Mouse (Mus musculus): Measurements from ENCODE around the gene Gpr180.
A peak's percentile ranks its signal among the peaks of the same experiment; 100 is the strongest.
"Not testable (repeated sequence)": the region's sequence is repeated elsewhere in the genome, so short reads cannot be mapped to it uniquely, and the experiment has no call there.

The Gpr180 gene

DNA sequence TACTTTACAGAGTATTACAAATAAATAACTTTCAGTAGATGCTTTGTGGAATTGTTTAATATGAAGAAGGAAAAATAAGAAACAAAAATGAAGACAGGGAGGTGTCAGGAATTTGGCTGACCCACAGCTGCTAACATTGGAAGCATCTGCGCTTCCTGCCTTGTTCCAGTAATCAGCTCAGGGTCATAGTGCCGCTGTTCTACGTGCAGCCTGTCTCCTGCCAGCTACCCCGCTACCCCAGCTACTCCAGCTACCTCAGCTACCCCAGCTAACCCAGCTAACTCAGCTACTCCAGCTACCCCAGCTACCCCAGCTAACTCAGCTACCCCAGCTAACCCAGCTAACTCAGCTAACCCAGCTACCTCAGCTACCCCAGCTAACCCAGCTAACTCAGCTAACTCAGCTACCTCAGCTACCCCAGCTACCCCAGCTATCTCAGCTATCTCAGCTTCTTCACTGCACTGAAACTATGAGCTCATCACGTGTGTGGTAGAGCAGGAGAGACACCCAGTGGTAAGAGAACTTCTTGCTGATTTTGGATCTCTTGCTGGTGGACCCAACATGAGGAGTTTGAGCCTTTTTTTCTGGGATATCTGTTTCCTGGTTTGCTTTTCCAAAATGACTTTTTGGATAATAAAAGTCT lies 14.8 kb downstream of the Gpr180 start:
- no peak for DNase-seq (ENCODE audit: low spot score in 2 of 2)

- no peak for DNase-seq (ENCODE audit: low spot score in 2 of 2)
Observed at GRCm38 (mm10) chr14:118152294-118152651, 15.3 kb downstream of the Gpr180 start.

DNA sequence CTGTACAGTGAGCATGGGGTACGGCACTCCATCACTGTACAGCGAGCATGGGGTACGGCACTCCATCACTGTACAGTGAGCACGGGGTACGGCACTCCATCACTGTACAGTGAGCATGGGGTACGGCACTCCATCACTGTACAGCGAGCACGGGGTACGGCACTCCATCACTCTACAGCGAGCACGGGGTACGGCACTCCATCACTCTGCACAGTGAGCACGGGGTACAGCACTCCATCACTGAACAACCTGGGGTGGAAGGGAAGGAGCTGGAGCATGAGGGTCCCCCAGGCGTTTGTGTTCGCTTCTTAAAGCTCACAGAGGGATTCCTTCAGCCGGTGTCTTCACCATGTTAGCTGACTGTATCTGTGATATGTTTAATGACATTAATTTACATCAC lies 19.1 kb downstream of the Gpr180 start:
- DNase-seq (ENCODE audit: low spot score in 2 of 2), result not testable (repeated sequence)

DNA sequence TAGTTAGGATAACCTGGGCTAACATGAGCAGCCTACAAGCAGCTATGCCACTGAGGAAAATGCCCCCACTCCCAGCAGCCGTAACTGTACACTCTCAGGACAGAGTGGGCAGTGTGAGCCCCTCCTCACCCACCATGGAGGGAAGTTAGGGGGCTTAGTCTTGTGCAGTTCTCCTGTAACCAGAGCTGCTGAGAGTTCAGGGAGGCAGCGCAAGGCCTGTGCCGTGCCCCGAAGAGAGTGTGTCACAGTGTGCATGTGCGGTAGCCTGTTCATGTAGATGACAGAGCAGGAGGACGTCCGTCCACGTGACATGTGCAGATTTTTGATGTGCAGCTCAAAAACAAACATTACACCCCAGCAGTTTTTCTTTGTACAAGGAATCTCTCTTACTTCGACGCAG lies 19.8 kb downstream of the Gpr180 start:
- no peak for DNase-seq (ENCODE audit: low spot score in 2 of 2)

GRCm38 (mm10) chr14:118157146-118157545 lies 20.2 kb downstream of the Gpr180 start:
- DNase-seq (ENCODE audit: low spot score in 2 of 2), result peak; percentile 35 to 75

DNA sequence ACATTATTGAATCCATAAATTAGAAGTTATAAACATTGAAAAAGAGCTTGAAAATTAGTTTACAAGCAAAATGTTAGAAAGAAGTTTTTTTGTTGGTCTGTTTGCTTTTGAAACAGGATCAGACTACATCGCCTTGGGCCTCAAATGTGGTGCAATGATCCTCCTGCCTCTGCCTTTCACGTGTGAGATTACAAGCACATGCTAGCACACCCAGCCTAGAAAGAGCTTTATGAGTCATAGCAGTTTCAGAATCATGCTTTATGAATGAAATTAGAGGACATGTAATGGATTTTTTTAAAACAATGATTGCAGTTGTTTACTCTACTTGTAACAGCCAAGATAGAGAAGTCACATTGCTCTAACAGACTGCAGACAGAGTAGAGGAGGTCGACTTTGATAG lies 24.8 kb downstream of the Gpr180 start:
- no peak for DNase-seq (ENCODE audit: low spot score in 2 of 2)

DNA sequence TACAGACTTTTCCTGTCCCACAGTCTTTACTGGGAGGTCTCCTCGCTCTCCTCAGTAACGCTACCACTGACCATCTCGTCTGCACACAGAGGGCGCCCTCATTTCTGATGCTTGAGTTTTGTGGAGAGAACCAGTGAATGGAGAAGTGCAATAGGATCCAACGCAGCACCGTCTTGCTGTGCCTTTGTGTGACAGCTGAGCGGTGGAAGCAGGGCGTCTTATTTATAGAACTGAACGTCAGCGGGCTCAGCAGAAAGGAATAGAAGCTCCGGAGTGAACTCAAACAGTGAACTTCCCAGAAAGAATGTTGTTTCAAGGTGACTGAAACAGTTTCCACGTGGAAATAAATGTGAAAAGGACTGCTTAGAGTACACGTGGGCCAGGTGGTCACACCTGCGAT lies 25.7 kb downstream of the Gpr180 start:
- DNase-seq (ENCODE audit: low spot score in 2 of 2), result no peak

DNA sequence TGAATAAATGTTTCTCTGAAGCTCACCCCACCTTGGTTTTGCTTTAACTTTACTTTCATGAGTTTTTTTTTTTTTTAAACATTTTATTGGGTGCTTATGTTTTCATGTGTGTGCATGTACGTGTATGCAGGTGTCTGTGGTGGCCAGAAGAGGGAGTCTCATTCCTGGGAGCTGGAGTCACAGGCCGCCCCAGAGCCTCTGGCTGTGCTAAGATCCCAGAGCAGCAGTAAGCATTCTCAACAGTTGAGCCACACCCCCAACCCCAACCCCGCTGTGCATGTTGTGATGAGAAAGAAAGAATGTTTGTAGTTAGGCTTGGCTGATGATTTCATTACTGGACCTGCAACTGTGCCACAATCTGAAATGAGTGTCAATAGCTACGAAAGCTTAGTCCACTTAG lies 31.8 kb downstream of the Gpr180 start:
- DNase-seq (ENCODE audit: low spot score in 2 of 2), result no peak

- no peak for DNase-seq (ENCODE audit: low spot score in 2 of 2)
Observed at GRCm38 (mm10) chr14:118173590-118174203, 36.7 kb downstream of the Gpr180 start.

DNA sequence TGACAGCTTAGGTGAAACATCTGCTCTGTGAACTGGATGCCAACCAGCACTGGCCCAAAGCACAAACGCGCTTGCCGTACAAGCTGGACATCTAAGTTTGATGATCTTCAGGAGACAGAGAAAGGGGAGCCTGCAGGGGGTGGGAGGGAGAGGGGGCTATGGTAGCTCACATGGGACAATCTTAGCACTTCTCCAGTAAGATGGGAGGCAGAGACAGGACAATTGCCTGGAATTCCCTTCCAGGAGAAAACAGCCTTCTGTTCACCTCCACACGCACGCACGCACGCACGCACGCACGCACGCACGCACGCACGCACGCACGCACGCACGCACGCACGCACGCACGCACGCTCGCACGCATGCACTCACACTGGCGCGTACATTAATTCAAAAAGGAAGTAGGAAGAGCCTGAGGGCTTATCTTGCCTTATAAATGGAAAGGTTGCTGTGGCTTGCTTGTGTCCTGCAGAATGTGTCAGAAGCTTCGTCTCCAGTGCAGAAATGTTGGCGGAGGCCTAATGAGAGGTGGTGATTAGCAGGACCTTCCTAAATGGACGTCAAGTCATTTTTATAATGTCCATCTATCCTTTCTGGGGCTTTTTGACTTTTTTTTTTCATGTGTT lies 38.2 kb downstream of the Gpr180 start:
- no peak for DNase-seq (ENCODE audit: low spot score in 2 of 2)

- no peak for DNase-seq (ENCODE audit: low spot score in 2 of 2)
Observed at GRCm38 (mm10) chr14:118175694-118176085, 38.7 kb downstream of the Gpr180 start.

GRCm38 (mm10) chr14:118179251-118179650 lies 42.3 kb downstream of the Gpr180 start:
- DNase-seq (ENCODE audit: low spot score in 2 of 2), result no peak

GRCm38 (mm10) chr14:118179701-118180100 lies 42.7 kb downstream of the Gpr180 start:
- DNase-seq (ENCODE audit: low spot score in 2 of 2), result no peak

DNA sequence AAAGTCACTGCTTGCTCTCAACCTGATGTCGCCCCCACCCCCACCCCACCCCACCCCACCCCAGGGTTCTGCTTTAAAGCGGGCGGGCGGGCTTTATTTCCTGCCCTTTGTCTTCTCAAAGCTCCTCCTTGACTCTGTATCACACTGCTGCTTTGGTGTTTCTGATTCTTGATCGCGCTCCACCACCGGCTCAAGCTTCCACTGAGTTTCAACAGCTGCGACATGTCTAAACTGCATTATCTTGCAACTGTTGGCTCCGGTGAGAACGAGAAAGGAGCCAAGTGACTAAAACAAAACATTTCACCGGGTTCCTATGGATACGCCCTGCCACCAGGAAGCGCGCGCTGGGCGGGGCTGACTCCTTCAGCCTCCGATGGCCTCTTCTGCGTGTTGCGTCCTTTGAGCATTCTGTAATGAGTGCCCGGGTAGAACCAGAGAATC lies 43.2 kb downstream of the Gpr180 start:
- peak; percentile 41 to 69 for DNase-seq (ENCODE audit: low spot score in 2 of 2)

DNA sequence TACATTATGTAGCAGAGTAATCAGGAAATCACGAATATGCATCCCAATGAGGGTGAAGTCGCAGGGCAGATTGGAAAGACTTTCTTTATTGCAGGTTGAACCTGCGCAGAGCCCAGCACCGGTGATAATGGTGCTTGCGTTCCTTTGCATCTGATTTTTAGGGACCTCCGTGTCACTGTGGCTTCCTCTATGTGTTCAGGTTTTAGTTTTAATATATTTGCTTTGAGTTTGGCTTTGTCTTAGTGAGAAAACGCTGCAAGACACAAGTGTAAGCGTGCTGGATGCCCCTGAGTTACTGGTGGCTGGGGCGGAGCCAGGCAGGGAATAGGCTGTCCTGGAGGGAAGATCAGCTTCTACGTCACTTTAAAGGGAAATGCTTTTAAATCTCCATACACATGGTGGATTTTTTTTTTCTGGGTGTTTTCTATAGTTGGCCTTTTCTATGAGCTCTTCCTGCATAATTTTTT lies 43.8 kb downstream of the Gpr180 start:
- DNase-seq (ENCODE audit: low spot score in 2 of 2), result peak in 1 of 2 experiments; percentile 30

GRCm38 (mm10) chr14:118191442-118191841 lies 54.5 kb downstream of the Gpr180 start:
- DNase-seq (ENCODE audit: low spot score in 2 of 2), result no peak

DNA sequence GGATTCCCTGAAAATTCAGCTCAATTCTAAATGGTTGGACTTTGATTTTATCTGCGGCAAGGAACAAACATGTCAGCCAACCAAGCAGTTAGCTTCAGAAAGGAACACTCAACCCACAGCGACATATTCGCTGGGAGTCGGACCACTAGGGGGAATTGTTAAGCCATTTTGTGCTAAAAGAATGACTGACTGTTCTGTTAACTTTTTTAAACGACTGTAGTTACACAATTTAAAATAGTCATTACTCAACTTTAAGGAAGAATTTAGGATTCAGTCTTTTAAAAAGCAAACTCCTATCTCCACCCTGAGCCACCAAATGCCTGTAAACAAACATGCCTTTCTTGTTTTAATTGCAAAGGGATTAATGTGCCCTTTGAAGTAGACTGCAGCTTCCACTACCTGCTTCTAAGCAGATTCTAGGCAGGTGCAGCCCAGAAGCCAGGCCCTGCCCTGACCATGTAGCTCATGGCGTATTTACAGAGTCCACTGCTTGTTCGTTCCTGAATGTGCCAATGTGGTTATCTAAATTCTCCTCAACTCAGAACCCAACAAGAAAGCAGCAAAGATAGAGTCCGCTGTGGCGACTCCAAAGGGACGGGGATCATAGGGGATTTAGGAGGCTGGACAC lies 56.2 kb downstream of the Gpr180 start:
- DNase-seq (ENCODE audit: low spot score in 2 of 2), result no peak

DNA sequence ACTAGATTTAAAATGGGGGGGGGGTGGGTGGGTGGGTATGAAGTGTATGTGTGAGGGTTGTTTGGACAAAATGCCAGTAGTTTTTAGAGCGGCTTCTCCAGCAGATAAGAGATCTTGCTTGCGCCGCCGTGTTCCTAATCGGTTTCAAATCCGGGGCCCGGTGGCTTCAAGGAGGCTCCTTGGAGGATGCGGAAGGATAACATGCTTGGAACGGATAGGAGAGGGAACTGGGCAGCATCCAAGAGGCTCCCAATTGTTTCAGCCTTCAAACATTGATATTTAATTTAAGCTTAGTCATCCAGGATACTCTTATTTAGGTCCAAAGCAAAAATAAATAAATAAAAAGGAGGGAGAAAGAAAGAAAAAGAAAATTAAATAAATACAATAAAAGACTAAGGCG lies 56.7 kb downstream of the Gpr180 start:
- no peak for DNase-seq (ENCODE audit: low spot score in 2 of 2)

- no peak for DNase-seq (ENCODE audit: low spot score in 2 of 2)
Observed at GRCm38 (mm10) chr14:118194219-118194914, 57.4 kb downstream of the Gpr180 start.

- no peak for DNase-seq (ENCODE audit: low spot score in 2 of 2)
Observed at GRCm38 (mm10) chr14:118197063-118197462, 60.1 kb downstream of the Gpr180 start.

DNA sequence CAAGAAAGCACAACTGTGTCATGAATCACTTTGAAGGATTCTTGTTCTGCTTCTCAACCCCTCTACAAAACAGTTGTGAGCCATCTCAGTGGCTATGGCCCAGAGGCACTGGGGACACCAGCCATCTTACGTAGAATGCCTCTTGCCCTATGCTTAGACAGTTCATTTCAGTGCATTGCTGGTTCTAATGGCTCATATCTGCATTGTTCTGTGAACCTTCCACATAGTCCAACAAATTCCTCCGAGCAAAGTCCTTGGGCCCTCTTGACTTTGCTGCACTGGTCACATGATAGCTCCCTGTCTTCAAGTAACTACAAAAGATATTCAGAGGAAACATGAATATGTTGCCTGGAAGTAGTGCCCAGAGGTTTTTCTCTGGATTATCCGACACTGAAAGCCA lies 63.8 kb downstream of the Gpr180 start:
- DNase-seq (ENCODE audit: low spot score in 2 of 2), result no peak

GRCm38 (mm10) chr14:118202006-118202405 lies 65.0 kb downstream of the Gpr180 start:
- DNase-seq (ENCODE audit: low spot score in 2 of 2), result no peak

Data from spleen, postnatal 10 days (tissue).